Mouse (Mus musculus) bone marrow, adult 2 months (tissue): ENCODE data around the gene Tlx2.

ENCODE experiments used
- CTCF ChIP-seq: fragments of 200-500 bp; IDR thresholded peaks from 2 replicates; pipeline ENCODE4 v1.5.1; 2011; ENCODE audit warnings: low read length, control low read depth; ENCODE audit not compliant: control insufficient read depth, insufficient read depth
- POLR2A ChIP-seq: fragments of 200-500 bp; IDR thresholded peaks from 2 replicates; pipeline ENCODE4 v1.6.1; 2011; ENCODE audit warnings: low read depth, mild to moderate bottlenecking, control low read depth, low read length, borderline replicate concordance; ENCODE audit not compliant: control insufficient read depth

- TF ChIP-seq CTCF, result peak; percentile 45; the same call in 1 of the 2 replicates
- TF ChIP-seq POLR2A, result peak; percentile 49; the same call in 1 of the 2 replicates
These were observed 31.8 kb upstream of the Tlx2 start for GRCm38 (mm10) chr6:83101688-83102556.
